Mouse (Mus musculus): ENCODE measurements around the gene D430042O09Rik. TPM values are rescaled to one million over a fixed set of nuclear protein-coding genes. Genes with fewer than 3 reads are reported as not detected.

The D430042O09Rik gene
- polyA plus RNA-seq, 1 experiment = 17.9 TPM

DNA sequence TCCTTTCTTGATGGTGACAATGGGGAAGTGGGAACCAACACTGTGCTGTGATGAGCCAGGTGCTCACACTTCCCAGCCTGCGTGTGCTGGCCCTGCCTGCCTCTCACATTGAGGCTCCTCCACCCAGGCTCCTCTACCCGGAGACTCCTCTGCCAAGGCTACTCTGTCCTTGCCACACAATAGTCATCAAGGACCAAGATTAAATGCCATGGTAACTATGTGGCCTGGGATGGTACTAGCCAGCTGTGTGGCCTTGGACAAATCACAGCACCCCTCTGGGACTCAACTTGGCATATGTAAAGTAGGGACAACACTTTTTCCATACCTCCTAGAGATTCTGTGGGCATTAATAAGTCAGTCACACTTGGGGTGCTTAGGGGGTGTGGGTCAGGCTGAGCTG lies 192.2 kb downstream of the D430042O09Rik start:
- no peak overlapping the region for H3K4me3 ChIP-seq (ENCODE audit: insufficient read depth, low read length)
- peaks cover 12% of the 10 kb centered on the region for H3K4me1 ChIP-seq (ENCODE audit: control insufficient read depth, insufficient read depth, low read length)
- TF ChIP-seq POLR2A (IDR thresholded peaks at IDR 0.05; ENCODE audit: extremely low read depth, insufficient read depth, low read length) (no peak), CTCF (IDR thresholded peaks at IDR 0.05; ENCODE audit: extremely low read depth, insufficient read depth, low read length) (no peak)
- H3K27ac ChIP-seq (ENCODE audit: insufficient read depth, low read length) = 0 out of 2 replicates have a peak overlapping the region, but pooled peaks have one; percentile 18

- no peak overlapping the region for H3K27ac ChIP-seq (ENCODE audit: insufficient read depth, low read length)
- peaks cover 12% of the 10 kb centered on the region for H3K4me1 ChIP-seq (ENCODE audit: control insufficient read depth, insufficient read depth, low read length)
- H3K4me3 ChIP-seq (ENCODE audit: insufficient read depth, low read length) = no peak overlapping the region
- TF ChIP-seq POLR2A (IDR thresholded peaks at IDR 0.05; ENCODE audit: extremely low read depth, insufficient read depth, low read length) (no peak), CTCF (IDR thresholded peaks at IDR 0.05; ENCODE audit: extremely low read depth, insufficient read depth, low read length) (no peak)
These were observed 192.9 kb downstream of the D430042O09Rik start for GRCm38 (mm10) chr7:125900386-125901161.

DNA sequence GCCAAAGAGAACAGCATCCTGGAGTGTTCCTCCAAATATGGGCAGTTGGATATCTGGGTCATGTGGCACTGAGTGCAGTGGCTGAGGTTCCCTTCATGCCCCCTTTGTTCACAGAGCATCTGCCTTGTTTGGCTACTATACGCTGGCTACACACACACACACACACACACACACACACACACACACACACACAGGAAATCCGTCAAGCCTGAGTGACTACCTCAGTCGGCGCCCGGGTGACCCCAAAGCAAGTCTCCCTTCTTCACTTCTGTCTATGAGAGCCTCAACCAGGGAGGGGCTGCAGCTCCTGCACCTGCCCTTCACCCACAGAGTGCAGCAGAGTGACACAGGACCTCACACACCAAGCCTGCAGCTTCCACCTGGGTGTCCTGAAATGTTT lies 213.1 kb downstream of the D430042O09Rik start:
- no peak for TF ChIP-seq CTCF (IDR thresholded peaks at IDR 0.05; ENCODE audit: extremely low read depth, insufficient read depth, low read length)
- TF ChIP-seq POLR2A (IDR thresholded peaks at IDR 0.05; ENCODE audit: extremely low read depth, insufficient read depth, low read length) = no peak
- H3K4me3 ChIP-seq (ENCODE audit: insufficient read depth, low read length) = no peak overlapping the region
- no peak overlapping the region for H3K27ac ChIP-seq (ENCODE audit: insufficient read depth, low read length)
- peaks cover 2% of the 10 kb centered on the region; the same call in 1 of the 2 replicates for H3K4me1 ChIP-seq (ENCODE audit: control insufficient read depth, insufficient read depth, low read length)

- H3K4me1 ChIP-seq (ENCODE audit: control insufficient read depth, insufficient read depth, low read length) = peaks cover 2% of the 10 kb centered on the region; the same call in 1 of the 2 replicates
- TF ChIP-seq POLR2A (IDR thresholded peaks at IDR 0.05; ENCODE audit: extremely low read depth, insufficient read depth, low read length) (no peak), CTCF (IDR thresholded peaks at IDR 0.05; ENCODE audit: extremely low read depth, insufficient read depth, low read length) (no peak)
- H3K4me3 ChIP-seq (ENCODE audit: insufficient read depth, low read length) = no peak overlapping the region
- no peak overlapping the region for H3K27ac ChIP-seq (ENCODE audit: insufficient read depth, low read length)
These were observed 216.4 kb downstream of the D430042O09Rik start for GRCm38 (mm10) chr7:125924044-125924443.

Other genes with a start within 250 kb of the D430042O09Rik start
- 25.6 and 27.6 TPM in 2 replicates for gene Nsmce1, start 216.3 kb upstream of the D430042O09Rik start, polyA plus RNA-seq (2012; rRNA removed)
- 5.4 and 6.2 TPM in 2 replicates for gene Il4ra, start 155.8 kb upstream of the D430042O09Rik start, polyA plus RNA-seq (2012; rRNA removed)
- gene Il21r, start 104.5 kb upstream of the D430042O09Rik start, polyA plus RNA-seq (2012; rRNA removed) = 1.3 and 1.5 TPM in 2 replicates
- 54.2 and 56.0 TPM in 2 replicates for gene Gtf3c1, start 108 bp upstream of the D430042O09Rik start, polyA plus RNA-seq (2012; rRNA removed)

Measured in cortical plate, adult 2 months (tissue).